Mouse (Mus musculus): ENCODE data around the gene Ror2. TPM values are rescaled to one million over a fixed set of nuclear protein-coding genes. Genes with fewer than 3 reads are reported as not detected.
A peak's percentile ranks its signal among the peaks of the same experiment; 100 is the strongest.

The Ror2 gene
- polyA plus RNA-seq, 1 experiment from 2014 or later, result 25.8 TPM

DNA sequence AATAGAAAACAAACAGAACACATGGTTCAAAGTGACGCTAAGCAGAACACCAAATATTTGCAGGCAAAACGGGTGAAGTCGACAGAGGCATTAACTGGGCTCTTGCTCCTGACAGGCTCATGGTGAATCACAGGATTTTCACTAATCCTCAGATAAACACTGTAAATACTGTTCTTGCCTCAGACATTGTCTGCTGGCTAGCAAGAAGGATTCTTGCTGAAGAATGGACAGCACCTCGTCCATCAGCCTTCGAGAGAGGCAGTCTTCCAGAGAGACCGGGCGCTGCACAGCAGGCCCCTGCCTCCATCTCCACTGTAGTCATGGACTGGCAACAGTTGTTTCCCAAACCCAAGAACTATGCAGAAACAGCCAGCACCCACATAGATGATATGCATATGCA lies 110.9 kb downstream of the Ror2 start:
- H3K9me3 ChIP-seq, result no peaks in the 10 kb centered on the region
- no peaks in the 10 kb centered on the region for H3K27me3 ChIP-seq (ENCODE audit: insufficient read depth, poor library complexity, severe bottlenecking)
- H3K36me3 ChIP-seq, result no peaks in the 10 kb centered on the region
- DNase-seq (ENCODE audit: low spot score), result no peak
- no peak overlapping the region for H3K4me3 ChIP-seq
- peak overlapping the region; percentile 79; the same call in 1 of the 2 replicates for H3K27ac ChIP-seq
- peaks cover 88% of the 10 kb centered on the region for H3K4me1 ChIP-seq
- 54% methylated on average over 7 of the region's 7 CpGs for WGBS

DNA sequence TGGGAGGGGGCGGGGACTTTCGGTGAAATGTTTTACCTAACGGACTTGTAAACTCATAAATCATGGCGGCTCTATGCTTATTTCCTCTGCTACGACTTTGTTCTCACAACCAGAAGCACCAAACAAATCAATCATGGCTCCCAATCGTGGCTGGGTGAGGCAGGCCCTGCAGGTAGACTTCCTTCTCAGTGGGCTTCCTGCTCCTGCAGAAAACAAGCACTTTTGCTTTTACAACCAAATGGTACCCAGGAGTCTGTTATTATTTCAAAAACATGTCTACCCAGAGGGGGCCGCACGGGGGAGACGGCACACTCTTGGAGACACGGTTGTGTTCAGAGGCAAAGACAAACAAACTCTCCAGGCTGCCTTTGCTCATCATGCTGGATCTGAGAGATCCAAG lies 122.3 kb downstream of the Ror2 start:
- H3K27me3 ChIP-seq (ENCODE audit: insufficient read depth, poor library complexity, severe bottlenecking), result no peaks in the 10 kb centered on the region
- H3K4me3 ChIP-seq, result no peak overlapping the region
- WGBS, result 70% methylated on average over 10 of the region's 10 CpGs
- no peak for DNase-seq (ENCODE audit: low spot score)
- no peak overlapping the region for H3K27ac ChIP-seq
- no peaks in the 10 kb centered on the region for H3K9me3 ChIP-seq
- H3K4me1 ChIP-seq, result peaks cover 57% of the 10 kb centered on the region
- no peaks in the 10 kb centered on the region for H3K36me3 ChIP-seq

DNA sequence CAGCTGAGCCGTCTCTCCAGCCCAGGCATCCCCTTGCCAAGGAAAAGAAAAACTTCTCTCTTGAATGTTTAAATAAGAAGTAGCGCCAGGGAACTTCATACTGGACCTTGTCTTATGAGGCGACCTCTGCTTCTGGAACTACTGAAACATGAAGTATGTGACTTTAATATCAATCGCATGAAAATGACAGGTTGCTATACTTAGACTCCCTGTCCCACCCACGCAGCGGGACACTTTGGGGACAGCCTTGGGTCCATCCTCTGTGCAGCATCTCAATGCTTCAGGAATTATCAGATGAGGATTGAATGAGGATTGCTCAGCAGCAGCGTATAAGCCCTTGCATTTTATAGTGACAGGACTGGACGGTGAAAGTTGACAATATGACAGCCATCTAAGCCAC lies 122.9 kb downstream of the Ror2 start:
- DNase-seq (ENCODE audit: low spot score), result no peak
- Histone ChIP-seq H3K27me3 (ENCODE audit: insufficient read depth, poor library complexity, severe bottlenecking) (no peaks in the 10 kb centered on the region), H3K4me1 (peaks cover 63% of the 10 kb centered on the region), H3K4me3 (no peak overlapping the region), H3K27ac (no peak overlapping the region; the same call in 1 of the 2 replicates), H3K36me3 (no peaks in the 10 kb centered on the region), H3K9me3 (no peaks in the 10 kb centered on the region)
- 79% methylated on average over 8 of the region's 8 CpGs for WGBS

DNA sequence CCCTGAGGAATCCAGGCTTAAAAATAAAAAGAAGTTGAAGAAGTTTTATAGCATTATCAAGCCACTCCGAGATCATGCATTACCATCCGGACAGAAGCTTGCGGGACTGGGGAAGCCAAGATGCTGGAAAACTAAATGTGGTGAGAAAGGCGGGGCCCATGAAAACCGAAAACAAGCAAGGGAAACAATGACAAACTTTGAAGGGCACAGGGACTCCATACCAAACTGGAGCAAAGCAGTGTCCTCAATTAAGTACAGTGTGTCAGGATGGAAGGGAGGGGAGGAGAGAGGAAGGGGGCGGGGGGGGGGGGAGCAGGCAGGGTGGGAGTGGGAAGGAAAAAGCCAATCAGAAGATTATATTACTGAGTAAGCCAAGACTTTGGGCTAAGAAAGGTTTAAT lies 126.4 kb downstream of the Ror2 start:
- peak overlapping the region; percentile 83; the same call in 1 of the 2 replicates for H3K27ac ChIP-seq
- DNase-seq (ENCODE audit: low spot score), result no peak
- WGBS, result 77% methylated on average over 6 of the region's 6 CpGs
- H3K9me3 ChIP-seq, result no peaks in the 10 kb centered on the region
- H3K27me3 ChIP-seq (ENCODE audit: insufficient read depth, poor library complexity, severe bottlenecking), result no peaks in the 10 kb centered on the region
- H3K4me1 ChIP-seq, result peaks cover 76% of the 10 kb centered on the region
- no peak overlapping the region for H3K4me3 ChIP-seq
- no peaks in the 10 kb centered on the region for H3K36me3 ChIP-seq

DNA sequence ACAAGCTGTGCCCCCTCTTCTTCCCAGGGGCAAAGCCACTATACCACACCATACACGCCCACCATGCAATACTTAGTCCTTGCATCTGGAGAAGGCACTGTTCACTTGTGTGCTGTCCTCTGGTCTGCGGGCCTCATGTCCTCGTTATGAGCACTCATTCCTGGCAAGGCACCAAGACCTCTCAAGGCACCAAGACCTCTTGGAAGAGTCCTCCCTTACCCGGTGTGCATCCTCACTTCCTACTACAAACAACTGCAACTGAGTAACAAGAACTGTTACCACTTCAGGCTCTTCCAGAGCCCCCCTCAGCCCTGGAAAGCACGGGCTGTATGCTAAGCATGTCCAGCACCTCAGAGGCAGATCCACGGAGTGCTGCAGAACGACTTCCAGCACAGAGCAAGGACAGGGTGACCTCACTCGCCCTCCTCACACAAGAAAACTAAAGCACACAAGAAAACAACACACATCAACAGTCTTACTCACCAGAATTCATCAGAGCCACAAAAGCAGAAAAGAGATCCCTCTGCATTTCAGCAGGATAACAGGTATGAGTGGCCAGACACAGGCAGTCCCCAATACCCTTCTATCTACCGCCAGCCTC lies 127.4 kb downstream of the Ror2 start:
- no peak overlapping the region for H3K4me3 ChIP-seq
- DNase-seq (ENCODE audit: low spot score), result no peak
- peak overlapping the region; percentile 83 for H3K27ac ChIP-seq
- no peaks in the 10 kb centered on the region for H3K36me3 ChIP-seq
- H3K27me3 ChIP-seq (ENCODE audit: insufficient read depth, poor library complexity, severe bottlenecking), result no peaks in the 10 kb centered on the region
- H3K4me1 ChIP-seq, result peaks cover 79% of the 10 kb centered on the region
- WGBS, result 42% methylated on average over 9 of the region's 9 CpGs
- H3K9me3 ChIP-seq, result no peaks in the 10 kb centered on the region

DNA sequence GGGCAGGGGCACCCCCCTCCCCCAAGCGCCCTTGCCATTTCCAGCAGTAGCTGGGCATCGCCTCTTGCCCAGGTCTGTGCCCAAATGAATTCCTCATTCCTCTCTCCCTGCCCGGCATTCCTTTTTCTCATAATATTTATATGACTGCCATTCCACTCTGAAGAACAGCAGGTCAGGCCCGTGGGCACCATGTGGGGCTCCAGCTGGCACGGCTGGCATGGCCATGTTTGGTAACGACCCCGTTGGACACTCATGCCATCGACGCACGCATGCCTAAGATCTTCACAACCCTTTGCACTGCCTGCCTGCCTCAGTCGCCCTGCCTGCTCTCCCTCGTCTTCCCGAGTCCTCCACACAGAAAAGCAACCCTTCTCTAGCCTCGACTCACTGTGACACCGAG lies 129.0 kb downstream of the Ror2 start:
- DNase-seq (ENCODE audit: low spot score), result no peak
- Histone ChIP-seq H3K27ac (peak overlapping the region; percentile 91), H3K9me3 (no peaks in the 10 kb centered on the region), H3K4me3 (no peak overlapping the region), H3K4me1 (peaks cover 77% of the 10 kb centered on the region), H3K36me3 (no peaks in the 10 kb centered on the region), H3K27me3 (ENCODE audit: insufficient read depth, poor library complexity, severe bottlenecking) (no peaks in the 10 kb centered on the region)
- WGBS, result 79% methylated on average over 15 of the region's 15 CpGs

DNA sequence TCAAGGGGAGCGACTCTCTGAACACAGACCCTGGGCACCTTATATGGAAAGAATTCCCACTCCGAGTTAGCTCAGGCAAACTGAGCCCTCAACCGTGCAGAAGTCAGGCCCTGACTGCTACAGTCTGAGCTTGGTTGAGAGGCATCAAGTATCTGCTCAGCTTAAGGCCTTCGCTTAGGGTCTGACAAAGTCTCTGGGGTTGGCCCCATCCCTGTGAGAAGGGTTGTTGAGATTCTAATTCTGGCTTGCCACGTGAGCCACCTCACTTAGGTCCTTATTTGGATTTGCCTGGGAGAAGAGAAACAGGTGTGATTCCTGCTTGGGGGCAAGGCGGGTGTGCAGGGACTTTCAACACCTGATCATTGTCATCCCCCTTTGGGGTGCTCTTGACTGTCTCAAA lies 129.6 kb downstream of the Ror2 start:
- Histone ChIP-seq H3K27ac (peak overlapping the region; percentile 91), H3K4me3 (no peak overlapping the region), H3K36me3 (no peaks in the 10 kb centered on the region), H3K4me1 (peaks cover 81% of the 10 kb centered on the region), H3K27me3 (ENCODE audit: insufficient read depth, poor library complexity, severe bottlenecking) (no peaks in the 10 kb centered on the region), H3K9me3 (no peaks in the 10 kb centered on the region)
- WGBS, result 39% methylated on average over 6 of the region's 6 CpGs
- DNase-seq (ENCODE audit: low spot score), result peak; percentile 88

DNA sequence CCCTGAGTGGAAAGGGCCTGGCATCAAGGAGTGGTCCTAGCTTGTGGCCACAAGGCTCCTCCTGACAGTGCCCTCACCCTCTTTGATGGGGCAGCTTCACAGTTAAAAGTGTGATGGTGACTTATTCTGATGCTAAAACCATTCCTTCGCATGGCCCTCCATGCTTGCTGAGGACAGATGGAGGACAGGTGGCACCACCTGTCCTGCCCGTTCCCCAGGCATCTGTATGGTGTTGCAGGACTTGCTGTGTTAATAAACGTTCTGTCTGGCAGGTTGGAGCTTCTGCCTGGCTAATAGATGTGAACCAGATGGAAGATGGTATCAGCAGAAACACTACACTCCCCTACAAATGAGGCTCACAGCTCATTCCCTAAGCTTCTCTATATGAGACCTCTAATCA lies 140.4 kb downstream of the Ror2 start:
- WGBS, result 72% methylated on average over 3 of the region's 3 CpGs
- no peaks in the 10 kb centered on the region for H3K27me3 ChIP-seq (ENCODE audit: insufficient read depth, poor library complexity, severe bottlenecking)
- peaks cover 23% of the 10 kb centered on the region for H3K36me3 ChIP-seq
- no peak overlapping the region for H3K27ac ChIP-seq
- DNase-seq (ENCODE audit: low spot score), result no peak
- H3K9me3 ChIP-seq, result no peaks in the 10 kb centered on the region
- no peak overlapping the region for H3K4me3 ChIP-seq
- H3K4me1 ChIP-seq, result peaks cover 56% of the 10 kb centered on the region

DNA sequence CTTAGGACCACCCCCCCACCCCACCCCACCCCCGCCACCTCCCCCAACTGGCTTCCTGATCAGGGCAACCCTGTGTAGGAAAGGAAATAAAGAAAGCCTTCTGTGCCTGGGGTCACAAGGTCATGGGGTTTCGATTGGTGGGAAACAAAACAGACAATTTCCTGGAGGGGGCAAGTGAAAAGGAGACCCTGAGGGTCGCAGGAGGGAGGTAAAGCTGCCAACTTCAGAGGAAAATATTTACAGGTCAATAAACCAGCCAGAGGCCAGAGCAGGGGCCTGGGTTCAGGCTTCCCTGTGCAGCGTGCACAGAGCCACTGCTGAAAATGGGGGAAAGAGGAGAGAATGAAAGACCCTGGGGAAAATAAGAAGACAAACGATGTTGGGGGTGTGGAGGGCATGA lies 142.8 kb downstream of the Ror2 start:
- Histone ChIP-seq H3K4me3 (no peak overlapping the region), H3K36me3 (peaks cover 36% of the 10 kb centered on the region), H3K9me3 (0 out of 2 replicates have a peak, but pooled peaks cover 3% of the 10 kb centered on the region), H3K27me3 (ENCODE audit: insufficient read depth, poor library complexity, severe bottlenecking) (no peaks in the 10 kb centered on the region), H3K27ac (peak overlapping the region; percentile 7; the same call in 1 of the 2 replicates), H3K4me1 (peaks cover 41% of the 10 kb centered on the region)
- 39% methylated on average over 5 of the region's 5 CpGs for WGBS
- no peak for DNase-seq (ENCODE audit: low spot score)

DNA sequence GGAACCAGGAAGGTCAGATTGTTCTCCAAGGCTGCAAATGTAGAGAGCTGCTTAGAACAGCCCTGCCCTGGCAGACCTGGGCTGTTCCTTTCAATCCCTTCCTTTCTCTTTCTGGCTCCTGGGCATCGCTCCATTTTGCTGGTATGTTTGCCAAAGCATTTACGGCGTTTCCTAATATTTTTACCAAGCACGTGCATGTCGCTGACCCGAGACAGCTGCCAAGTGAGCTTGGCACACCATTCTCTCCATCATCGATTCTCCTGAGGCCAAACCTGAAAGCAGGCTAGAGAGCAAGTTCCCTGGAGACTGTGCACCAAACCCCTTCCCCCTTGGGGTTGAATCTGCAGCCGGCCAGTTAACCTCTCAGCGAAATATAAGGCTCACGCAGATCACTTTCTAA lies 143.7 kb downstream of the Ror2 start:
- Histone ChIP-seq H3K4me3 (no peak overlapping the region), H3K27me3 (ENCODE audit: insufficient read depth, poor library complexity, severe bottlenecking) (no peaks in the 10 kb centered on the region), H3K9me3 (0 out of 2 replicates have a peak, but pooled peaks cover 3% of the 10 kb centered on the region), H3K36me3 (peaks cover 39% of the 10 kb centered on the region), H3K4me1 (peaks cover 33% of the 10 kb centered on the region), H3K27ac (no peak overlapping the region)
- no peak for DNase-seq (ENCODE audit: low spot score)
- WGBS, result 93% methylated on average over 10 of the region's 10 CpGs

DNA sequence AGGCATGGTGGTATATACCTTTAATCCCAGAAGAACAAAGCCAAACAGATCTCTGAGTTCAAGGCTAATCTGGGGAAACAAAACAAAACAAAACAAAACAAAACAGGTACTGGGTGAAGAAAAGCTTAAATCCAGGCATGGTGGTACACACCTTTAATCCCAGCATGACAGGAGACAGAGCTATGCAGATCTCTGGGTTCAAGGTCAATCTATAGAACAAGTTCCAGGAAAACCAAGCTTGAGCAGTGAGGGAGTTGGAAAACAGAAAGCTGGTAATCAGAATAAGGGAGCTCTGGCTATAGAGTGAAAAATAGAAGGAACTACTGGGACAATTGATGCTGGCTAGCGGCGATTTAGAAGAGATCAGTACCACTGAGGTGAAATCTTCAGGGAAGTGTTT lies 145.6 kb downstream of the Ror2 start:
- Histone ChIP-seq H3K4me1 (peaks cover 29% of the 10 kb centered on the region), H3K36me3 (peaks cover 36% of the 10 kb centered on the region), H3K27ac (no peak overlapping the region), H3K27me3 (ENCODE audit: insufficient read depth, poor library complexity, severe bottlenecking) (no peaks in the 10 kb centered on the region), H3K4me3 (no peak overlapping the region), H3K9me3 (0 out of 2 replicates have a peak, but pooled peaks cover 3% of the 10 kb centered on the region)
- WGBS, result 84% methylated on average over 2 of the region's 2 CpGs
- no peak for DNase-seq (ENCODE audit: low spot score)

DNA sequence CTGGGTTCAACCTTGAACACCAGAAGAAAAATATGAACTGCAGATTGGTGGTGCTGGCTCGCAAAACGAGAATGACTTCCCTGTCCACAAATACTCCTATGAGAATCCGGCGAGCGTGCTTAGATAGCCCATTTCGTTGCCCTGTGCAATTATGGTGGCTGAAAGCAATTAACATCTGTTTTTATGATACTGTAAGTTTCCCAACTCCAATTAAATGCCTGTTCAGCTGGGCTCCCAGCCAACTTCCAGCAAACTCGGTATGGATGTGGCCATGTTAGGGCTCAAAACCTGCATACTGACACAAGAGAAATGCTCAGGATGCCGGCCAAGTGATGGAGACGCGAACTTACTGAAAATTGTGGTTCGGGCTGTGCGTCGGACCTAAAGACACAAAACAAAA lies 155.4 kb downstream of the Ror2 start:
- no peaks in the 10 kb centered on the region for H3K27me3 ChIP-seq (ENCODE audit: insufficient read depth, poor library complexity, severe bottlenecking)
- 93% methylated on average over 13 of the region's 13 CpGs for WGBS
- no peak for DNase-seq (ENCODE audit: low spot score)
- H3K27ac ChIP-seq, result no peak overlapping the region
- H3K4me3 ChIP-seq, result no peak overlapping the region
- no peaks in the 10 kb centered on the region; the same call in 1 of the 2 replicates for H3K4me1 ChIP-seq
- peaks cover 25% of the 10 kb centered on the region for H3K36me3 ChIP-seq
- no peaks in the 10 kb centered on the region for H3K9me3 ChIP-seq

DNA sequence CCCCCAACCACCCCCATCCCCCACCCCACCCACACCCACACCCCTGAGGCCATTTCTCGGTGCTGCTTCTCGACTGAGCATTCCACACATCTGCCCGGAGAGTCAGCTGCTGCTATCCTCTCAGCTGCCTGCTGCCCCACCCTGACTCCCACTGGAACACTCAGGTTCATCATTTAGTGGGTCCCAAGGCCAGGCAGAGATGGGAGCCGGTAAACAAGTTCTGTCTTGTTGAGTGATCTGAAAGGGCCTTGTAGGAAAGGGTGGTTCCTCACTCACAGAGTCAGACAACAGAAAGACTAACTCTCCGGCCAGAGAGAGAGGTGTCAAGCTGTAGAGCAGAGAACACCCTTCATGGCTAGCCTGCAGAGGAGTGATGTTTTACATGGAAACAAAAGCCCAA lies 155.9 kb downstream of the Ror2 start:
- Histone ChIP-seq H3K9me3 (no peaks in the 10 kb centered on the region), H3K36me3 (peaks cover 28% of the 10 kb centered on the region), H3K27ac (no peak overlapping the region), H3K27me3 (ENCODE audit: insufficient read depth, poor library complexity, severe bottlenecking) (no peaks in the 10 kb centered on the region), H3K4me3 (no peak overlapping the region), H3K4me1 (no peaks in the 10 kb centered on the region; the same call in 1 of the 2 replicates)
- no peak for DNase-seq (ENCODE audit: low spot score)
- 74% methylated on average over 5 of the region's 5 CpGs for WGBS

DNA sequence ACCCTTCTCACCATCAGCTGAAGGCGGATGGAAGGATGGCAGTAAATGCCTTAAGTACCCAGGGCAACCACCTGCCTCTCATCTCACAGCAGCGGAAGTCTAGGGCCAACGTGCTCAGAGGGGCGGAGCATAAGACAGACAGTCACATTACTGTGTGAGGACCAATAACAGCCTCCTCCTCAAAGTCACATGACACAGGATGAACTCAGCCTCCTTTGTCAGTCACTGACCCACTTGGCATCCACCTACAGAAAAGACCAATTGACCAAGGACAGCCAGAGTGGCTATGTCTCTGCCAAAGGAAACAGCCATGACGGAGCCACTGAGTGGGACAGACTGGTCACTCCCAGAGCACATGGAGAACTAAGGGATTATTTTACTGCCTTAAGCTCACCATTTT lies 160.3 kb downstream of the Ror2 start:
- peaks cover 6% of the 10 kb centered on the region for H3K4me1 ChIP-seq
- H3K9me3 ChIP-seq, result no peaks in the 10 kb centered on the region
- H3K27me3 ChIP-seq (ENCODE audit: insufficient read depth, poor library complexity, severe bottlenecking), result no peaks in the 10 kb centered on the region
- peaks cover 28% of the 10 kb centered on the region for H3K36me3 ChIP-seq
- DNase-seq (ENCODE audit: low spot score), result no peak
- H3K27ac ChIP-seq, result no peak overlapping the region
- no peak overlapping the region for H3K4me3 ChIP-seq
- 81% methylated on average over 5 of the region's 5 CpGs for WGBS
